ENCODE assay signal across 33 mouse cellular contexts in genomic region chrX:167492265-167492664, GRCm38 (mm10).
"Had no signal": no experiment of that assay in that cellular context is flagged by ENCODE, and none has a peak within 500 bp of the region (broad histone marks: within the 10 kb centered on the region; RNA-seq: fewer than 3 reads in every experiment).

No protein-coding gene starts in this region.

- ATAC-seq: hindbrain, embryonic 16.5 days; hindbrain, postnatal 0 days; inflammation-experienced regulatory T-cells, adult 6 months had no signal

- H3K9me3 ChIP-seq: heart, embryonic 10.5 days; heart, embryonic 12.5 days; heart, embryonic 13.5 days; heart, embryonic 15.5 days; hindbrain, embryonic 10.5 days; hindbrain, embryonic 12.5 days; hindbrain, embryonic 13.5 days; hindbrain, embryonic 15.5 days; kidney, embryonic 15.5 days had no signal

- H3K27me3 ChIP-seq: heart, embryonic 12.5 days; heart, embryonic 15.5 days had no signal

- H3K36me3 ChIP-seq: heart, embryonic 10.5 days; heart, embryonic 12.5 days; heart, embryonic 13.5 days; heart, embryonic 15.5 days; hindbrain, embryonic 10.5 days; hindbrain, embryonic 12.5 days; hindbrain, embryonic 13.5 days; hindbrain, embryonic 15.5 days; kidney, embryonic 15.5 days had no signal

- H3K27ac ChIP-seq: heart, embryonic 10.5 days; heart, embryonic 13.5 days; heart, embryonic 15.5 days; hindbrain, embryonic 10.5 days; hindbrain, embryonic 12.5 days; hindbrain, embryonic 13.5 days; hindbrain, embryonic 14.5 days; hindbrain, embryonic 15.5 days; hindbrain, postnatal 0 days; kidney, embryonic 15.5 days; kidney, postnatal 0 days; layer of hippocampus, adult 2 months; left cerebral cortex, adult 2 months had no signal

- H3K4me3 ChIP-seq: heart, embryonic 10.5 days; heart, embryonic 12.5 days; heart, embryonic 13.5 days; heart, embryonic 15.5 days; hindbrain, embryonic 10.5 days; hindbrain, embryonic 12.5 days; hindbrain, embryonic 13.5 days; hindbrain, embryonic 15.5 days; kidney, embryonic 15.5 days; layer of hippocampus, adult 2 months; left cerebral cortex, adult 2 months had no signal

- DNase-seq: heart, postnatal 10 days; heart, postnatal 14 days; heart, postnatal 36 days; heart, postnatal 4 days; kidney, adult 11 months; kidney, adult 18-20 months; kidney, adult 2 months; kidney, adult 8-10 months; kidney, adult 9 months; kidney, postnatal 10 days; kidney, postnatal 14 days; kidney, postnatal 25 days; kidney, postnatal 36 days; kidney, postnatal 4 days; layer of hippocampus, adult 9-11 months; layer of hippocampus, postnatal 36 days had no signal

- H3K4me1 ChIP-seq: heart, embryonic 10.5 days; heart, embryonic 12.5 days; heart, embryonic 13.5 days; heart, embryonic 15.5 days; hindbrain, embryonic 10.5 days; hindbrain, embryonic 12.5 days; hindbrain, embryonic 13.5 days; hindbrain, embryonic 15.5 days; kidney, embryonic 15.5 days had no signal

- H3K9ac ChIP-seq: heart, embryonic 12.5 days; heart, embryonic 13.5 days; heart, embryonic 15.5 days; hindbrain, embryonic 12.5 days; hindbrain, embryonic 13.5 days; hindbrain, embryonic 14.5 days; hindbrain, embryonic 15.5 days; kidney, embryonic 15.5 days had no signal

- H3K4me2 ChIP-seq: heart, embryonic 11.5 days; heart, embryonic 12.5 days; heart, embryonic 13.5 days; heart, embryonic 15.5 days; hindbrain, embryonic 12.5 days; hindbrain, embryonic 13.5 days; hindbrain, embryonic 14.5 days; hindbrain, embryonic 15.5 days; kidney, embryonic 15.5 days had no signal
